Mouse (Mus musculus) retina, postnatal 1 day (tissue): ENCODE measurements around the gene Npb.
A peak's percentile ranks its signal among the peaks of the same experiment; 100 is the strongest.

Source experiments
- DNase-seq: peaks from one replicate; pipeline ENCODE4 v3.0.0-alpha.2; 2012

The Npb gene

DNA sequence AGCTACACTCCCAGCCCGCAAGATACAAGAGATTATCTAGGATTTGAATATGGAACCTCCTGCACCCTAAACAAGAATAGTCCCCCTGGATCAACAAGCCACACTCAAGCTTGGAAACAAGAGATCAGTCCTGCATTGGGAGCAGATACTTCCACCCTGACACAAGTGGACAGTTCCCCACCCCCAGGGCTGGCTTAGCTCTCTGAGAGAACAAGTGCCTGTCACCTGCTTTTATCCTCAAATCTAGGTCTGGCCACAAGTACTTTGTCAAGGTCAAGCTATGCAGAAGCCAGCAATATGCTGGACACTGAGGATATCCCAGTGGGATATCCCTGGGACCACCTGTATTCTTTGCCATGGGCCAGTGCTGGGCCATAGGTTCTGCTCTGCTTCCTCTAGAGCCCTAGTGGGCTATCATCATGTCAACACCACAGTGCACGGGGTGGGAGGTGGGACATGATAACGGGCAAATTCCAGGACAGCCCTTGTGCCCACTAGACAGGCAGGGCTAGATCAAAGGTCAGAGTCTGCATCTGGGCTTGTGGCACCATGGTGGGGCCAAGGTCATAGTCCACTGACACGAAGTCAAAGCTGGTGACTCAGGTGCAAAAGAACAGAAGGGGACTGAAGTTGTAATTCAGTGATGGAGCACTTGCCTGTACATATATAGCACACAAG, 8.5 kb downstream of the Npb start:
- peak; percentile 12 for DNase-seq

DNA sequence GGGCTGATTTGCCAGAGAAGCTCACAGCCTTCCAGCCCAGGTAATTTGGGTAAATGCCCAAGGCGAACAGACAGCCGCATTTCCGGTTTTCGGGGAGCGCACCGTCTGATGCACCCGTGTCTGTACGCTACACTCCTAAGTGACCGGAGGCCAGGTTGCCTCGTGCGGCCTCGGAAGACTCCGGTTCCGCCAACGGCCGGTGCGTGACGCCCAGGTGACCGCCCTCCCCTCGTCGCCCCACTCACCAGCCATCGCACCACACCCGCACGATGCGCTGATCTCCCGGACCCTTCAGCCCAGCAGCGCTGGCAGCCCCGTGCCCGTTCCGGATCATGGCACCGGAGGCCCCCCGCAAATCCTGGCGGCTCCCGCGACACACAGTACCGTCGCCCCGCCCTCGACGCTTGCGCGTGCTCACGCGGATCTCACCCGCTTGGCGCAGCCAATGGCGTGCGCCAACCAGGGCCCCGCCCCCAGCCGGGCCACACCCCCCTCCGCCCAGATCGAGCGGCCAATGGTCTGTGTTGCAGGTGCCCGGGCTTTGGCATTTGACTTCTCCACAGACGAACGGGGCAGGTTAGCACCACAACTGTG, 9.3 kb downstream of the Npb start, which contains the start of gene Pcyt2:
Gene Pcyt2 (minus strand): TSS at position 418 of the 594 bp plus-strand sequence.
- peak; percentile 94 for DNase-seq

DNA sequence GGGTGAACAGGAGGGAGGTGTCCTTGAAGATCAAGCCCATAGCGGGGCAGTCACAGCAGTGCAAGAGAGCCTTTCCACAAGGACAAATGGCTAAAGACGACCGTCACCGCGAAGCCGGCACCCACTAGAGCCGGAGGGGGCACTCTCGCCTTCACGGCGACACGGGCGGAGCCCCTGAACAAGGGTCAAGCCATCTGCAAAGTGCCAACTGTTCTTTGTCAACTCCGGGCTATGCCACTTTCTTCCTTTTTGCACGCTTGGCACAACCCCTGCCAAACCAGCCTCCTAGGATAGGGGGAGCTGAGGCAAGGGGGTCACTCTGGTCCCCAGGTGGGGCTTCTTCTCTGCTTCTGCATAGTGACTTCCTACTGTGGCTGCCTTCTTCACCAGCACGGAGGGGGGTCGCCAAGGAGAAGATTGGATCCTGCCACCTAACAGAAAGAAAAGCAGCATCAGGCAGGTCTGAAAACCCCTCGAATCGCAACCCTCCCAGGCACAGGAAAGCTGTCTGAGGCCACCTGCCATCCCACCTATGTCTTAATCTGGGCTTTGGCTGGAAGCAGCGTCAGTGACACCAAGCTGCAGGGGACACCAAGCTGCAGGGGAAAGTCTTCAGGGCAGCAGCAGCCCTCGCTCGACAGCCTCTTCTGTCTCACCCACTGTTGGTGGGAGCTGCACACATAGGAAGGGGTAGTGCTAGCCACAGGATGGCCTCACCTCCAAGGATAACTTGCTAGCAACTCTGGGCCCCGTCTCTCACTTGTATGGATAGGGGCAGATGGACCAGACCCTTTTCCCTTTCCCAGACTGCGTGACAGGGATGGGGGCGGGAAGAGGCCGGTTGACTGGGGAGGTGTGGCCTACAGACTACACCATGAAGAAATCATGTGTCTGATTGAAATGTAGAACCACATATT, 10.6 kb downstream of the Npb start:
- no peak for DNase-seq

DNA sequence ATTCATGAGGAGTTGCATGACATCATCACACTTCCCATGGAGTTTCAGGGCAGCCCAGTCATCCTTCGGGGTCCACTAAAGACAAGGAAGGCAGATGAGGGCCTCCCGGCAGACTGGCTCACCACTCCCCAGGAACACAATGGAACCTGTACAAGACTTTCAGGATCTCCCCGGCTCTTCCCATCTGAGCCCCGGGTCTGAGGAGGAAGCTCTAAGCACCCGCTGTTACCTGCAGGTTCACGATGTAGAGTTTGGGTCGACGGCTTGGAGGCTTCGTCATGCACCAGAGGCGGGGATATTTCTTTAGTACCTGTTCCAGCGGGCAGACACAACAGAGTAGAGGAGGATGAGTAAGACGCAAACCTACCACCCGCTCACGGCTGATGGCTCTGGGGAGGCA, 11.9 kb downstream of the Npb start:
- DNase-seq = no peak

DNA sequence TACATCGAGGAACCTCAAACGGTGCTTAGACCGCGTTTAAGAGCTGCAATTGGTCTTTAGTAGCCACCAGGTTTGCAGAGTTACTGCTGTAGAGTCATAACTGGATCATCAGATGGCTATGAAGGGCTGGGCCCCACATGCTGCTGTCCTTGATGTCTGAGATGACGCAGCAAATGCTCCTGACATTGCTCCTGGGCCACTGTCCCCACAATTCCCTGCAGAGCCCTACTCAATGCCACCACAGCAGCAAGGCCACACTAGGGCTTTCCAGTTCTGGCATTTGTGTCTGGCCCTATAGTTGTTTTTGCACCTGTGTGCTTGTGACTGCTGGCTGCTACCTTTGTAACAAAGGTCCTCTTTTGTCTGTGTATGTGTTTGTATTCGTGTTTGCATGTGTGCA, 14.5 kb downstream of the Npb start:
- no peak for DNase-seq

DNA sequence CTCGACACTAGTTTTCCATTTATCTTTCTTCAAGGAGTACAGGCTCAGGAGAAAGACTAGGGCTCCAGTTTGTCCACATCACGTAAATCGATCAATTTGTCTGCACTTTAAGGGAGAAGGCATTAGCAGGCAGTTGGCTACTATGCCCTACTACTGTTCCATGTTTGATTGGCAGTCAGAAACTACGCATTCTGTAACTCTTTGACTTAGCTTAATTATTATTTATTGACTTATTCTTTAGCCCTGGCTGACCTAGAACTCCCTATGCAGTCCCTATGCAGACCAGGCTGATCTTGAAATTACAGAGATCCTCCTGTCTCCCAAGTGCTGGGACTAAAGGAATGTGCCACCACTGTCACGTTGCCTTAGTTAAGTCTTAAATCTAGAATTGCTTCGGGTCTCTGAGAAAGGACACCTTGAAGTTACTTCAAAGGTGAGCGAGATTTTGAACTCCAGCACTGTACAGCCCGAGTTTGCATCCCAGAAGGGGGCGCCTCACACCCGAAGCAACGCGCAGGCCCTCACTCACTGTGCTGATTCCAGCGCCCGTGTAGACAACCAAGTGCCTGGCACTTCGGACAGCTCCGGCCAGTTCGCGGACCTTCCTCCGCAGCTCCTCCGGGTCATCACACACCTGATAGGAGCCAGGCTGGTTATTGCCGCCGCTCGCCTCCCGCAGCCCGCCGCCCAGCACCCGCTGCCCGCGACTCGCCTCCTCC, 15.8 kb downstream of the Npb start:
- peak; percentile 56 for DNase-seq

DNA sequence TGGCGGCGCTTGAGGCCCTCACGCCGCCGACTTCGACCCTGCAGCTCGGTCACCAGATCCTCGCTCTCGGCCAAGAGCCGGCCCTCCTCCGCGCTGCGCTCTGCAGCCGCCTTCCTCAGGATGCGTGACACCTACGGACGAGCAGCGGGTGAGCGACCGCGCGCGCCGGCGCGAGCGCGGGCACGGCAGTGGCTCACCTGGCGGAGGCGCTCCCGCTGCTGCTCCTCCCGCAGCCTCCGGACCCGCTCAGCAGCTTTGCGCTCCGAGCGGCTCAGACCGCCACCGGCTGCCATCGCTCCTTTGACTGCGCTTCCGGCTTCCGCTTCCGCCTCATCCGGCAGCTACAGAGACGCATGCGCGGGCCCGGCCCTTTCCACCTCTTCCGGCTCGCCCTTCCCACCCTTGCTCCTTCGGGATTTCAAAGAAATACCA, 16.4 kb downstream of the Npb start:
- peak; percentile 92 for DNase-seq

DNA sequence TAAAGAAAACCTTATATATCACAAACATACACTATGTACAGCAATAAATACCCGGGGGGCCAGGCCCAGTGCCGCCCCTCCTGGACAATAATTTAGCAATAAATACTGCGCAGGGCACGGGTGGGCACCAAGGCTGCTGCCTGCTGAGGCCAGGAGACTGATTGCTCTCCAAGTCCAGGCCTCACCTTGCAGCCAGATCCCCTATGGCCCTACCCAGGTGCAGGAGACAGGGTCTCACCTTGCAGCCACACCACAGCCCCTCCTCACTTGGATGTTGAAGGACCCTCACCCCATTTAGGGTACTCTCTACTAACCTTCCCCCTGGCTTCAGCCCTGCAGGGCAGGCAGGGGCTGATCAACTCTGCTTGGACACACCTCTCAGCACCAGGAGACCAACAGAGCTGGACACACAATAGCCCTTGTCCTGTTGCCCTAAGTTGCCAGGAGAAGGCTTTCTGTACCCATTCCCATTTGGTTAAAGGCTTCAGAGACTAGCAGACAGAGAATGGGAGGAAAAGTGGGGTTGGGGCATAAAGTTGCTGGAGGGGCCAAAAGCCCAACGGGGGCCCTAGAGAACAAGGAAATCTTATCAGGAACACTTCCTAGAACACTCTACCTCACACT, 17.0 kb downstream of the Npb start, which contains the start of gene Sirt7:
Gene Sirt7 (minus strand): TSS at position 89 of the 624 bp plus-strand sequence.
- DNase-seq = no peak

DNA sequence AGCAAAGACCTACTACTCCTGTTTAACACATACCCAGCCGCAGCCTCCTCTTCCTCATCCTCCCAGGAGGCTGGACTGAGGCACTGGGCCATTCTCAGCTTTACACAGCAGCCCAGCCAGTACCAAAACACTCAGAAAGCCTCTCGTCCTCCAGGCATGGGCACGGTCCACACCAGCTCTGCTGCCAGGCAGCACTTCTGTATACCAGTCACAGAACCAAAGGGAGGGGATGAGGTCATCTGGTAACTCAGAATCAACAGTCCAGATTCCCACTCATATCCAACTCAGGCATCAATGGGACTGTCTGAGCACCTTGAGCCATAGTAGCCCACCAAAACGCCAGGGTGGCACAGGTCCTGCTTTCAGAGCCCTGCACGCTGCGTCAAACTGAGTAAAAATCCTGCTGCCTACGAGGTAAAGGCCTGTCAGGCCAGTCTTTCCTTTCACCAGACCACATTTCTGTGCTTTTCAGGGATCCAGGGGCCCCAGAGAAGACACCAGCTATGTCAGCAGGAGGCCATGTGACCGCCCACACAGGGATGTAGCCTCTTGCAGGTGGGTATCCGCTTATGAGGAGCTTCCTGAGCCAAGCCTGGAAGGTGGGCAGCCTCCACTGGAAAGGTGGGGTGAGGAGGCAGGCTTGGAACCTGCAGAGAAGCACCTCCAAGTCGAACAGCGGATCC, 18.6 kb downstream of the Npb start:
- no peak for DNase-seq

DNA sequence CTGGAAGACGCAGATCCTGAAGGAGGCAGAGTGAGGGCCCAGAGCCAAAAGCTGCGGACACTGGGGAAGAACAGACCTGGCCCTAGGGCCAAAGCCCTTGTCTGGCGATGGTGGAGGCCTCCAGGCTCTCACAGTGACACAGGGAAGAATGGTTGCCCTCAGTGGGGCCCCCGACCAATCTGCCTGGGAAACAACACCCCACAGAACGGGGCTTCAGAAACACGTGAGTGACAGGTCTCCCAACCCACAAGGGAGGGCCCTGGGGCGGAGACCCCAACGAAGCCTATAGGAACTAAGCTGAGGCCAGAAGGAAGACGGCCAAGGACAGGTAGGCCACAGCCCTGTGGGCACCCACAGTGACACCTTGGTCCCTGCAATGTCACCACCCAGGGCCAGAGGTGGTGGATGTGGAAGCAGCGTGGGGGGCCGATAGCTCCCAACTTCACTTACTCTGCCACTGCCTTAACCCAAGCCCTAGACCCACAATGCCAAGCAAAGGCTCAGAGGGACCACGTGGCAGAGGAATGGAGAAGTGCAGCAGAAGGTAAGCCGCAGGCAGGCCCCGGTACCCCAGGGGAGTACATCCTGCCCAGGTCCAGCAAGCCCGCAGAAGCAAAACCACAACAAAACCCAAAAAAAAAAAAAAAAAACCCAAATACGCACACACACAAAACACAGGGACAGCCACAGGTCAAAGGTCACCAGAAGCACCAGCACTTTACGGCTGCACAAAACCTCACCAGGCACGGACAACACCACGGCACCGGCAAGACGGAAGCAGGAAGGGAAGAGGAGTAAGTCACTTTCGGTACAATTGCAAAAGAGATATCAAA, 19.4 kb downstream of the Npb start:
- DNase-seq = no peak

DNA sequence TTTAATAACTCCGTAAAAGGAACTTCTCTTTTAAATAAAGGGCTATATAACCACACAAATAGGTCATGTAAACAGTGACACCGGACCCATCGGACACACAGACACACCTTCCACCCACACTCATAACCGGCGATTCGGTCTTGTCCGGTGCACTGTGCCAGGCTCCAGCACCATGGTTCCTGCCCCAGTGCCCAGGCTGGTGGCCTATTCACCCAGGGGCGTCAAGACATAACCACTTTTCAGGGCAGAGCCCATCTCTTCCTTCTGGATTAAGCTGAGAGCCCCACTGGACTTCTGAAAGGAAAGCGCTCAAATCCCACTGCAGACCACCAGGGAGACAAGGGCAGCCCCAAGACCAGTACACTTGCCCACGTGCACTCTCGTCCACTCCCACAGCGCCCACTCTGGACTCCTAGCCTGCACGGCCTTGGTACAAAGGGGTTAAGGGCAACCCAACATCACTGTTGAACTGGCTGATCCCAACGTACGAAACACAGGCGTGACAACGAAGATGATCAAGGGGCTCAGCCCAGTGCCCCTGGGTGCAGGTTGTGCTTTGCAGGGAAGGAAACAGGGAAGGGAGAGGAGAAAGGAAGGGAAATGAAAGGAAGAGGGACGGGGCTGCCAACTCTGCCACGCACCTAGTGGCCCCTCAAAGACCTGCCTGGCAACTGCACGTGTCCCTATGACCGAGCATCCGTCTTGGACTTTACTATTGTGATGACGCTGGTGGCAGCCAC, 20.5 kb downstream of the Npb start:
- no peak for DNase-seq

DNA sequence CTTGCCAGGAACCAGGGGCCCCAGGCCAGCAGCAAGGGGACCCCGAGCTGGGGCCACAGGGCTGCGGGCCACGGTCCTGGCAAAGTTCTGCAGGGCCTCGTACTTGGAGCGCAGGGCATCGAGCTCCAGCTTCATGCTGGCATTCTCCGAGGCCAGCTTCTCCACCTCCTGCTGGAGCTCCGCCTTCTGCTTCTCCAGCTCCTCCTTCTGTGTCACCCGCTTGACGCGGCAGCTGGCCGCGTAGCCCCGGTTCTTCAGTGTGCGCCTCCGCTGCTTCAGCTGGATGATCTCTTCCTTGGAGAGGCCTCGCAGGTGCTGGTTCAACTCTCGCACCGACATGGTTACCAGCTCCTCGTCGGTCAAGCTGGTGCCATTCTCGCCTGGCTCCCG, 21.1 kb downstream of the Npb start:
- no peak for DNase-seq

DNA sequence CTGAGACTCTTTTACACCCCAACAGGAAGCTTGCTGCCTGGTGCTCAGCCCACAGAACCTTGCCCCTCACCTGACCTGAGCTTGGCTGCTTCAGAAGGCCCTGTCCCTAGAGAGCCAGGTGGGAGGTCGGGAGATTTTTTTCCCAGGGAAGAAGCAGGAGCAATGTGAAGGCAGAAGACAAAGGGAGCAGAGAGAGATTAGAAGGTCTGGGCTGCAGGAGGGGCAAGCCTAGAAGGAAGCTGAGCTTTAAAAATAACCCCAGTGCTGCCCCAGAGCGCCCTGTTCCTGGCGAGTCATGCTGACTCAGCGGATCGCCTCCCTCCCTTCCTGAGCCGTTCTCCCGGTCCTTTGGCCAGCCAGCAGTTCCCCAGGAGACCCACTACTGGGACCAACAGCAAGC, 21.6 kb downstream of the Npb start:
- no peak for DNase-seq

DNA sequence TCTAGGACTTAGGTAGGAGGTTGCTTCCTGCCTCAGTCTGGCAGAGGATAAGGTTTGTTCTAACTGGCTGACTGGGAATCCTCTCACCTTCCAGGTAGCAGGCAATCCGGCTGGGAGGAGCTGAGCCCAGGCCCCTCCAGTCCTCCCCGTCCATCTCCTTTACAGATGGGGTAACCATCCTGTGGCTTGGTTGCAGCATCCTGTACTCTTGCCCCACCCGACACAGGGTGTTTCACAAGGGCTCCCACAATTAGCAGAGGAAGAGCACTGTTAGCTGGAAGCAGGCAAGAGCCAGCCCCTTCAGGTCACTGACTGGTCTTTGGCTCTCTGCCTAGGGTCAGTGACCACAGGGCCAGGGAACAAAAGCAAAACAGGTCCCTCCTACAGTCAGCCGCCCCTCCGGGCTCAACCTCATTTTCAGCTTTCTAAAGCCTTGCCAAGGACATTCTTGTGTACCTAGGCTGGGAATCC, 22.2 kb downstream of the Npb start:
- DNase-seq = no peak

DNA sequence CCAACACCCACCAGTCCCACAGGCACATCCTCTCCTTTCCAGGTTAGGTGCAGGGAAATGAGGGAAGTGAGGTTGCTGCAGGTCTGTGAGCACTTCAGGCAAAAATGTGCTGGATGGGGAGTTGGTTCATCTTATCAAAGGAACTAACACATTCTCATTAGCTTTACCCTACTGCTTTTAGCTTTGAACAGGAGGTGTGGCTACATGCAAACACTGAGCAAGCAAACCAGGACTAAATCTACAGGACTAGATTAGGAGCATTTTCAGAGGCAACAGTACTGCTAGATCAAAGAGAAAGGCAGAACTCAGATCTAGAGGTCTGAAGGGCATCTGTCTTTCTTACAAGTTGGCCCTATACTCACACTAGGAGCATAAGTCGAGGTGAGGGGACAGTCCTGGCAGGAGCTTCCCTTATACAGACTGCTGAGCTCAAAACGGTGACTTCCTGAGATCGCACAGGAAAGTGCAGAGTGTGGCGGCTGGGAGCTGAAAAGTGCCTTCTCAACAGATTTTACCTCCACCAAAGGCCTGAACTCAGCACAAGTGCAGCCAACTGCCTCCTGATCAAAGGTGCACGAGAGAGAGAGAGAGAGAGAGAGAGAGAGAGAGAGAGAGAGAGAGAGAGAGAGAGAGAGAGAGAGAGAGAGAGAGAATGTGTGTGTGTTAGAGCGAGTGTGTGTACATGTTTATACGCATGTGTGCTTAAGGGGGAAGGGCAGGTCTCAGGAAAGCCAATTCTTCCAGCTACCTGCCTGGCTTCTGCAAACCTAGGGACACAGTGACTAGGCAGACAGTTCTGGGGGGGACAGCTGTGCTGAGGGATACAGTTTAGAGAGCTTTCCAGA, 22.8 kb downstream of the Npb start:
- DNase-seq = no peak

DNA sequence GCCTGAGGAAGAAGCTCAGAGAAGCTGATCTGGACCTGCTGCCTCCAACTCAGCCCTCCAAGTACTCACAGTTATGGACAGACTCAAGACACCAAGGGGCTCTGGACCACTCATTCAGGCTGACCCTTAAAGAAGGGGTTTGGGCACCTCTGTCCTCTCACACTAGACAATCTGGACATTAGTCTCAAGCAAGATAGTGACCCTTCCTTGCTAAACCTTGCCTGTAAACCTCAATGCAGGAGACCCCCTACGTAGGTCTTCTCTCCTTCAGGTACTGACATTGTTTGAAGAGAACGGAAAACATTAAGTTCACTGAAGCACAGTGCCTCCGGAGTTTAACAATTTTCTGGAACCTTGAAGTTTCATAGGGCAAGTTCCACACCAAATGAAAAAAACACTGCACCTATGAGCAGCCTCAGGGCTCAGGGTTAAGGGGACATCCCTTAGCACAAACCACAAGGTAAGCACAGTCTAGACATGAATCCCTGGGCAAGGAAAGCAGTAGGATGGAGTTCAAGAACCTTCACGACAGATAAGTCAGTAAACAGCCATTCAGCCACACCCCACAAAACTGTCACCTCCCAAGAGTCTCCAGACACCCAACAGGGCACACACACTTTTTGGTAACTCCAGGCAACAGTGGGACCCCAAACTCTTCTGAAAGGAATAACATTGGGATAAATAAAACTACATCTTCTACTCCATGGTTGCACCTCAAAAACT, 23.6 kb downstream of the Npb start:
- no peak for DNase-seq

DNA sequence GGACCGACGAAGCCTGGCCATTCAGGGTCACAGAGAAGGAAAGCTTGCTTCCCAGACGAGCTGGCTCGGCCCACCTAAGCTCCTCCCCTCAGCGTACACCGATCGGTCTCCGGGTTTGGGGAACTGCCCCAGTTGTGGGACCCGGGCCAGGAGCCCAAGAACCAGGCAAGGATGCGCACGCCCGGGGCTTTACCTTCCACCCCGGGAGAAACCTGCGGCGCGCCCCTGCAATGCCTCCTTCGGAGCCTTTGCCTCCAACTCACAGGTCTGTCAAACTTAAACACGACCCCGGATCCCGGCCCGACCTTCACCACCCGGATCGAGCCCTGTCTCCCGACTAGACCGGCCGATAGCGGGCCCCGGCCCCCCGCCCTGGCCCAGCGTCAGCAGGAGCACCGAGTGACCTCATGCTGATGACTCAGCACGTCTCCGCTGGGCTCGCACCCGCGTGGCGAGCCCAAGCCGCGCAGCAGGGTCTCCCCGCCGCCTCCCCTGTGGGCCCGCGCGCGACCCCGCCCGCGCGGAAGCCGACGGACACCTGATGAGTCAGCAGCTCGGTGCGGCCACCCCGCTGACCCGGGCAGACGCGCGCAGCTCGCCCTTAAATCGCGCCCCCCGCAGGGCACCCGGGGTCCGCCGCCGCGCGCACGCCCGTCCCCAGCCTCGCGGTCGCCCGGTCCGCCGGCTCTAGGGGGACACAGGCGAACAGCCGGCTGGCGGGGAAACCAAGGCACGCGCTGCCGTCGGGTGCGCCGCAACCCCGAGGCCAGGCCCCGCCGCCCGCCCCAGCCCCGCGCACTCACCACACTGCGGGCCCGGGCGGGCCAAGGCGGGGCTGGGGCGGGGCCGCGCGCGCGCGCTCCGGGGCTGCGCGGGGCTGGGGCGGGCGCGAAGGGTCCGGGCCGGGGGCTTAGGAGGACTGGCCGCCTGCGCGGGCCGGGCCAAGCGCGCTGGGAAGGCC, 24.6 kb downstream of the Npb start:
- peak; percentile 78 for DNase-seq
